Mouse (Mus musculus) liver, embryonic 14.5 days (tissue): Measurements from ENCODE around the gene Xbp1. TPM values are rescaled to one million over a fixed set of nuclear protein-coding genes. Genes with fewer than 3 reads are reported as not detected.

Experiments used
- ATAC-seq: fragments of 200-750 bp; cut with Nextera tagmentation; 2 replicates; pipeline ENCODE4 v1.8.0; 2017; ENCODE audit warnings: moderate number of reproducible peaks, mild to moderate bottlenecking, moderate library complexity; ENCODE audit not compliant: insufficient read depth
- DNase-seq, 3 experiments: peaks; one replicate each; pipeline ENCODE4 v3.0.0-alpha.2; 2012 to 2013; ENCODE audit warnings: low read depth in 3 of 3, low spot score in 3 of 3
- H3K27ac ChIP-seq: fragments of 300-500 bp; sonication (generic); 2 replicates; pipeline ENCODE4 v1.5.1; 2014; ENCODE audit warnings: moderate library complexity, mild to moderate bottlenecking, control low read depth, inconsistent platforms
- H3K27me3 ChIP-seq: fragments of 300-500 bp; sonication (generic); 2 replicates; pipeline ENCODE4 v1.6.1; 2014; ENCODE audit warnings: mild to moderate bottlenecking, low read length, moderate library complexity; ENCODE audit not compliant: control insufficient read depth, insufficient read depth
- H3K36me3 ChIP-seq: fragments of 300-500 bp; sonication (generic); replicated peaks from 2 replicates; pipeline ENCODE4 v1.6.1; 2014; ENCODE audit warnings: low read depth; ENCODE audit not compliant: control insufficient read depth, insufficient read depth
- H3K4me1 ChIP-seq, 2 experiments: fragments of 200-500 bp in 1 of 2; fragments of 300-500 bp in 1 of 2; sonication (generic) in 1 of 2; replicated peaks; 2 replicates each; pipeline ENCODE4 v1.6.1; 2012 to 2014; ENCODE audit warnings: antibody characterized with exemption in 1 of 2, inconsistent platforms in 1 of 2, low read length in 1 of 2; ENCODE audit not compliant: control insufficient read depth in 2 of 2, insufficient read depth in 2 of 2
- H3K4me2 ChIP-seq: fragments of 300-500 bp; sonication (generic); 2 replicates; pipeline ENCODE4 v1.6.1; 2014; ENCODE audit warnings: low read depth, mild to moderate bottlenecking, control low read depth, moderate library complexity
- H3K4me3 ChIP-seq, 2 experiments: fragments of 200-500 bp in 1 of 2; fragments of 300-500 bp in 1 of 2; sonication (generic) in 1 of 2; 2 replicates each; pipeline ENCODE4 v1.5.1; 2012 to 2014; ENCODE audit warnings: low read depth in 2 of 2, low read length in 2 of 2, mild to moderate bottlenecking in 2 of 2, control low read depth in 1 of 2, inconsistent platforms in 1 of 2, moderate library complexity in 1 of 2; ENCODE audit not compliant: insufficient read depth in 1 of 2
- H3K9ac ChIP-seq: fragments of 300-500 bp; sonication (generic); replicated peaks from 2 replicates; pipeline ENCODE4 v1.6.1; 2014; ENCODE audit warnings: mild to moderate bottlenecking, control low read depth, moderate library complexity
- H3K9me3 ChIP-seq: fragments of 300-500 bp; sonication (generic); 2 replicates; pipeline ENCODE4 v1.6.1; 2016; ENCODE audit warnings: low read length, mixed read lengths; ENCODE audit not compliant: control insufficient read depth
- CTCF ChIP-seq: IDR thresholded peaks from 2 replicates; pipeline ENCODE4 v1.5.1; 2016; ENCODE audit warnings: antibody characterized with exemption, low read depth, control low read depth
- EP300 ChIP-seq: IDR thresholded peaks from 2 replicates; pipeline ENCODE4 v1.6.1; 2016; ENCODE audit warnings: antibody characterized with exemption, low read depth
- WGBS: fragments of 180-500 bp; shearing (Covaris S2); extraction: QIAGEN DNeasy Blood & Tissue Kit; methylation state at CpG from one replicate; pipeline ENCODE4 v1.1.7; 2014; ENCODE audit not compliant: insufficient replicate concordance; 5-methylcytosine and 5-hydroxymethylcytosine counted together
- polyA plus RNA-seq, 2 experiments: library from polyadenylated mRNA; depleted of rRNA in 1 of 2; stranded (reverse) in 1 of 2; unstranded in 1 of 2; fragments of >200 nt; fragmentation: Nextera tagmentation in 1 of 2; extraction: Ambion mirVana in 1 of 2; gene quantifications; 2 replicates each; pipeline versions ENCODE4 v1.2.1 to v1.2.3; 2012 to 2014

Gene Xbp1
- polyA plus RNA-seq, 2 experiments = 33.6 to 92.5 TPM

DNA sequence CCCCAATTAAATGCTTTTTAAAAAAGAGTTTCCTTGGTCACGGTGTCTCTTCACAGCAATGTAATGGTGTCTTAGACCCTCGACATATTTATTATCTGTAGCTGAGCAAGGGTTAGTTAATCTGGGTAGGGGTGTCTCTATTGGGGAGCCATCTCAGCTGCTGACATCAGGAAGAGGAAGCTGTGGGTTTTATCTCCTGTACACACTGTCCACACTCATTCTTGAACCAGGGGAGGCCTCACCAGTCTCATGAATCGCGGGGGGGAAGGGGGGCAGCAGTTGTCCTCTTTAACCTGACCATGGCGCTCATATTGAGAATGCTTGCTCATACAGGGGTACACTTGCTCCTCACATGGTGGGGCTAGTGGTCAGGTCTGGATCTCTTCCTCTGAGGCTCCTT lies 47.6 kb downstream of the Xbp1 start:
- H3K27ac ChIP-seq = no peak overlapping the region
- no peak overlapping the region for H3K4me3 ChIP-seq
- no peak overlapping the region for H3K4me2 ChIP-seq
- no peak overlapping the region for H3K9ac ChIP-seq
- H3K4me1 ChIP-seq = peaks cover 13 to 17% of the 10 kb centered on the region in 2 experiments
- 28% methylated on average over 5 of the region's 5 CpGs for WGBS
- TF ChIP-seq EP300 (no peak), CTCF (no peak)
- H3K9me3 ChIP-seq = no peaks in the 10 kb centered on the region; the same call in 1 of the 2 replicates
- no peaks in the 10 kb centered on the region for H3K36me3 ChIP-seq
- ATAC-seq = no peak
- no peak for DNase-seq
- no peaks in the 10 kb centered on the region for H3K27me3 ChIP-seq

DNA sequence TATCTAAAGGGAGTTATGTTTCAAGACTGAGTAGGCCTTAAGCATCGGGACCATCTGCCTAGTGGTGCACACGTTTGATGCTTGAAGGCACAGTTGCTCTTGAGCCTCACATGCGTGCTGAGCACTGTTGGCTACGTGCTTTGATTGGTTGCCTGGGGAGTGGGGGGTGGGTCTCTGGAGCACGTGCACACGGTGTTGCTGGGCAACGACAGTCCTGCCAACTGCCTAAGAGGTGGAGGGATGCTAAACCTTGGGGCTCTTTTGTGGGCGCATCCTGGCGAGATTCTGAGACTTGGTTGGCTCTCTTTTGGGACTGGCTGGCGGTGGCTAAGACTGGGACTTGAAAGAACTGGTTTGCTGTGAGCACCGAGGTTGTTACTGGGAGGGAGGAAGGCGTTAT lies 49.0 kb downstream of the Xbp1 start, which contains the start of gene Ankrd36:
Gene Ankrd36 (plus strand): TSS at position 211 of the 400 bp plus-strand sequence.
- TF ChIP-seq CTCF (no peak), EP300 (no peak)
- Histone ChIP-seq H3K4me2 (no peak within 1 kb of the TSS), H3K27ac (no peak within 1 kb of the TSS), H3K9me3 (no peaks in the 10 kb centered on the region; the same call in 1 of the 2 replicates), H3K4me3 (no peak within 1 kb of the TSS), H3K27me3 (no peaks in the 10 kb centered on the region), H3K36me3 (no peaks in the 10 kb centered on the region), H3K9ac (no peak within 1 kb of the TSS), H3K4me1 (peaks cover 23 to 26% of the 10 kb centered on the region in 2 experiments)
- 82% methylated on average over 12 of the region's 12 CpGs for WGBS
- DNase-seq (no peak), ATAC-seq (no peak)

DNA sequence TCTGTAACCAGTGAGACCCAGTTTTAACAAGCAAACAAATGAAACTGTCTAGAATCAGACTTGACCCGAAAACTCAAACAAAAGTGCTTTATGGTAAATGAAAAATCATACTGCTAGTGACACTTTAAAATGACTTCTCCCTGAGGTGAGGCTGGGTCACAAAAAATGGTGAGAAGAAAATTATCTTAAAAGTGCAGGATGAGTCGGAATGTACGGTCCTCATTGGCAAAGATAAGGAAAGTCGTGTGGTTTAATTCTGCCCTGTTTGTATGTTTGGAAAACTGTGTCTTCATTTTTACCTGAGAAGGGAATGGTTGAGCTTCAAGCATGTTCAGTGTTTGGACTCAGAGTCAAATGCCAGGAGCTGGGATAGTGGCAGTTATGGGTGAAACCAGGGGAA lies 51.4 kb downstream of the Xbp1 start:
- TF ChIP-seq CTCF = no peak
- peak; percentile 69; the same call in 1 of the 2 replicates for TF ChIP-seq EP300
- H3K4me1 ChIP-seq = peaks cover 36% of the 10 kb centered on the region in 2 experiments
- DNase-seq = peak in 1 of 3 experiments; percentile 60
- no peaks in the 10 kb centered on the region for H3K27me3 ChIP-seq
- 28% methylated on average over 4 of the region's 4 CpGs for WGBS
- H3K9ac ChIP-seq = no peak overlapping the region; the same call in 1 of the 2 replicates
- no peak for ATAC-seq
- H3K4me2 ChIP-seq = peak overlapping the region; percentile 20; the same call in 1 of the 2 replicates
- no peak overlapping the region for H3K4me3 ChIP-seq
- no peaks in the 10 kb centered on the region for H3K36me3 ChIP-seq
- H3K9me3 ChIP-seq = no peaks in the 10 kb centered on the region; the same call in 1 of the 2 replicates
- H3K27ac ChIP-seq = peak overlapping the region; percentile 39; the same call in 1 of the 2 replicates

DNA sequence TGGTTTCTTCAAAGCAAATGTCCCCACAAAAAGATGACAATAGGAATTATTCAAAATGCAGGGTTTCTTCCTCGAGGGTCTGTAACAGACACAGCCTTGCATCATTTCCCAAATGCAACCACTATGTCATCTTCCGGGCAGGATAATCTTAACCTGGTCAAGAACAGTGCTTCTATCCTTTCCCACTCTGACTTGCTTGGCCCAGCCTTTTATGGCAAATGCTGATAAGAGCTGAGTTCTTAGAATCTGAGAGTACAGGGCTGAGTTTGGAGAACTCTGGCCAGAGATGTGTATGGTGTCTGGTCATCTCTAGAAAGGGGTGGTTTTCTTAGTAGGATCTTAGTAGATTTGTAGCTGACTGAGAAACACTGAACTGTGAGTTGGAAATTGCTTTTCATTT lies 53.4 kb downstream of the Xbp1 start:
- Histone ChIP-seq H3K4me3 (no peak overlapping the region), H3K27me3 (no peaks in the 10 kb centered on the region), H3K9ac (no peak overlapping the region; the same call in 1 of the 2 replicates), H3K27ac (peak overlapping the region; percentile 78), H3K4me1 (peaks cover 30 to 36% of the 10 kb centered on the region in 2 experiments), H3K9me3 (no peaks in the 10 kb centered on the region), H3K36me3 (no peaks in the 10 kb centered on the region), H3K4me2 (peak overlapping the region; percentile 47)
- 15% methylated on average over 2 of the region's 2 CpGs for WGBS
- DNase-seq (peak; percentile 62 to 79 (median 65)), ATAC-seq (peak; percentile 95)
- TF ChIP-seq EP300 = peak; percentile 84
- TF ChIP-seq CTCF = no peak

DNA sequence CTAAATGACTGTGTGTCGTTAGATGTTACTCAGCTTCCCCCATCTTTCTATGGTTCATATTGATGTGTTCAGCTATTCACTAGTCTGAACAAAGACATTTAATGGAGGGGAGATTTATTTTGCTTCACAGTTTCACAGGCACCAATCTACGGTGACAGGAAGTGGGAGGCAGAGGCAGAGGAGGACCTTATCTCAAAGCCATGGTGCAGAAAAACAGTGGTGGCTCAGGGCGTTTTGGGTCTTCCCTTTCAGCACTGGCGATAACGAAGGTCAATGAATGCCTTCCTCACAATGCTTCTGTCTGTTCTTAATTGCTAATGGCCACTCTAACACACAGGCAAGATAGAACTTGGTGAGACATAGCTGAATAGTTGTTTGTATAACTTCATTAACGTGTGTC lies 54.6 kb downstream of the Xbp1 start:
- TF ChIP-seq EP300 (peak; percentile 53), CTCF (no peak)
- Histone ChIP-seq H3K4me1 (peaks cover 30 to 36% of the 10 kb centered on the region in 2 experiments), H3K9me3 (no peaks in the 10 kb centered on the region), H3K27ac (peak overlapping the region; percentile 52), H3K36me3 (no peaks in the 10 kb centered on the region), H3K9ac (peak overlapping the region; percentile 24), H3K27me3 (no peaks in the 10 kb centered on the region), H3K4me2 (peak overlapping the region; percentile 44), H3K4me3 (0 out of 4 replicates have a peak overlapping the region, but pooled peaks of 1 of the 2 experiments have one; percentile 8)
- peak; percentile 55; the same call in 1 of the 2 replicates for ATAC-seq
- DNase-seq = peak; percentile 42 to 49 (median 43)
- 23% methylated on average over 6 of the region's 6 CpGs for WGBS

Other genes with a start within 250 kb of the Xbp1 start
- 1.4 and 1.5 TPM in 2 replicates for gene Znrf3, start 75.8 kb upstream of the Xbp1 start, polyA plus RNA-seq (2012; rRNA removed)
- gene Znrf3, start 75.8 kb upstream of the Xbp1 start, polyA plus RNA-seq (2014; fragmentation: Nextera tagmentation; extraction: Ambion mirVana) = 2.3 and 2.4 TPM in 2 replicates
- gene Ccdc117, start 21.5 kb downstream of the Xbp1 start, polyA plus RNA-seq (2012; rRNA removed) = 3.9 and 6.3 TPM in 2 replicates
- gene Ccdc117, start 21.5 kb downstream of the Xbp1 start, polyA plus RNA-seq (2014; fragmentation: Nextera tagmentation; extraction: Ambion mirVana) = 7.5 and 8.5 TPM in 2 replicates
- 0.17 and 0.66 TPM in 2 replicates for gene Ankrd36, start 49.0 kb downstream of the Xbp1 start, polyA plus RNA-seq (2012; rRNA removed)
- gene Ankrd36, start 49.0 kb downstream of the Xbp1 start, polyA plus RNA-seq (2014; fragmentation: Nextera tagmentation; extraction: Ambion mirVana) = 0.80 and 1.2 TPM in 2 replicates
- gene Mrps24, start 195.0 kb downstream of the Xbp1 start, polyA plus RNA-seq (2012; rRNA removed) = 46.6 and 61.8 TPM in 2 replicates
- 130 TPM in 2 replicates for gene Mrps24, start 195.0 kb downstream of the Xbp1 start, polyA plus RNA-seq (2014; fragmentation: Nextera tagmentation; extraction: Ambion mirVana)
- 2.9 and 3.5 TPM in 2 replicates for gene Urgcp, start 241.7 kb downstream of the Xbp1 start, polyA plus RNA-seq (2012; rRNA removed)
- 4.7 and 6.3 TPM in 2 replicates for gene Urgcp, start 241.7 kb downstream of the Xbp1 start, polyA plus RNA-seq (2014; fragmentation: Nextera tagmentation; extraction: Ambion mirVana)